Comparison of ENCODE assay signal across 18 mouse cellular contexts in the genomic region with DNA sequence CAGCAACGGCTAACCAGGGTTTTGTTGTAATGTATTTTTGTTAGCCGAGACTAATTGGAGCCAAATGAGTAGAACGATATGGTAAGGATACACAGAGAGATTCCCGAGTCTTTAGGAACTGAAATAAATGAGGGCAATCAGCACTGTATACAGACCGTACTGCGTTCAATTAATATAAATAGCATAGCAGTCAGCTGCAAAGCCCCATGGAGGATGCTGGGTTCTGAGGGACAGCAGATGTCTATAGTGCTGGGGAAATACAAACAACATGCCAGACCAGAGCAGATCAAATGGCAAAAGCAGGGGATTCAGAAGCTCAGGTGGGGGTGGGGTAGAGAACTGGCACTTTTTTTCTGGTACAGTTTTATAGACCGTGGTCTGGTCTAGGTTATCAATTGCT. TPM values are rescaled to one million over a fixed set of nuclear protein-coding genes. Genes with fewer than 3 reads are reported as not detected.
DNase-seq lines count a peak whose midpoint lies in the region; ATAC-seq lines count a peak whose summit lies in the region.
"Had no signal": no experiment of that assay in that cellular context is flagged by ENCODE, and none has a peak within 500 bp of the region (broad histone marks: within the 10 kb centered on the region; RNA-seq: fewer than 3 reads in every experiment).

No protein-coding gene starts in this region.

- H3K4me3 ChIP-seq in forebrain, embryonic 12.5 days (replicated peaks) = no peak overlapping the region
- no peak overlapping the region for H3K4me3 ChIP-seq in forebrain, embryonic 10.5 days
- H3K4me3 ChIP-seq in limb, embryonic 11.5 days (ENCODE audit: low read depth, low read length) = no peak overlapping the region
- no peak overlapping the region for H3K4me3 ChIP-seq in limb, embryonic 10.5 days
- H3K4me3 ChIP-seq in embryonic facial prominence, embryonic 13.5 days = no peak overlapping the region
- H3K4me3 ChIP-seq: liver, embryonic 12.5 days; midbrain, embryonic 15.5 days had no signal

- 56% methylated on average over 7 of the region's 7 CpGs for WGBS in forebrain, embryonic 12.5 days
- WGBS in forebrain, embryonic 10.5 days = 71% methylated on average over 7 of the region's 7 CpGs
- 9% methylated on average over 7 of the region's 7 CpGs for WGBS in limb, embryonic 11.5 days
- 21% methylated on average over 7 of the region's 7 CpGs for WGBS in limb, embryonic 10.5 days
- 20% methylated on average over 7 of the region's 7 CpGs for WGBS in embryonic facial prominence, embryonic 13.5 days

- no peak for DNase-seq in forebrain, embryonic 10.5 days (ENCODE audit: extremely low spot score, low spot score)
- no peak for DNase-seq in limb, embryonic 11.5 days (ENCODE audit: low spot score)
- no peak for DNase-seq in limb, embryonic 10.5 days (ENCODE audit: low spot score)
- peak; percentile 31 for DNase-seq in retina, postnatal 1 day
- no peak for DNase-seq in left cerebral cortex, postnatal 10 days (ENCODE audit: extremely low spot score in 1 of 2, low spot score in 2 of 2)
- DNase-seq: cerebellum, postnatal 25 days; gastrocnemius, postnatal 25 days; heart, postnatal 10 days; kidney, adult 11 months; right cerebral cortex, postnatal 4 days; thymus, postnatal 36 days had no signal

- no peaks in the 10 kb centered on the region; the same call in 1 of the 2 replicates for H3K4me1 ChIP-seq in forebrain, embryonic 12.5 days
- peaks cover 4% of the 10 kb centered on the region for H3K4me1 ChIP-seq in forebrain, embryonic 10.5 days
- peaks cover 8% of the 10 kb centered on the region for H3K4me1 ChIP-seq in limb, embryonic 11.5 days (ENCODE audit: control insufficient read depth, insufficient read depth, low read length)
- peaks cover 35% of the 10 kb centered on the region for H3K4me1 ChIP-seq in limb, embryonic 10.5 days
- H3K4me1 ChIP-seq in embryonic facial prominence, embryonic 13.5 days = 0 out of 2 replicates have a peak, but pooled peaks cover 3% of the 10 kb centered on the region
- H3K4me1 ChIP-seq: liver, embryonic 12.5 days; midbrain, embryonic 15.5 days had no signal

- H3K36me3 ChIP-seq in forebrain, embryonic 12.5 days (replicated peaks) = no peaks in the 10 kb centered on the region
- H3K36me3 ChIP-seq in forebrain, embryonic 10.5 days (replicated peaks) = no peaks in the 10 kb centered on the region
- H3K36me3 ChIP-seq in limb, embryonic 11.5 days (ENCODE audit: control insufficient read depth, insufficient read depth, low read length) = no peaks in the 10 kb centered on the region
- H3K36me3 ChIP-seq in limb, embryonic 10.5 days = no peaks in the 10 kb centered on the region
- no peaks in the 10 kb centered on the region for H3K36me3 ChIP-seq in embryonic facial prominence, embryonic 13.5 days
- H3K36me3 ChIP-seq: liver, embryonic 12.5 days; midbrain, embryonic 15.5 days had no signal

- ATAC-seq in forebrain, embryonic 12.5 days (ENCODE audit: low FRiP score) = peak; percentile 45; the same call in 1 of the 2 replicates
- ATAC-seq in limb, embryonic 11.5 days (ENCODE audit: insufficient number of reproducible peaks, low FRiP score, low TSS enrichment, low read depth) = peak; percentile 68; the same call in 1 of the 2 replicates
- 0 out of 2 replicates have a peak, but pooled peaks have one; percentile 43 for ATAC-seq in embryonic facial prominence, embryonic 13.5 days (ENCODE audit: insufficient number of reproducible peaks, insufficient read depth, low FRiP score, low TSS enrichment, low read depth)
- ATAC-seq: liver, embryonic 12.5 days; lung, postnatal 0 days; midbrain, embryonic 15.5 days had no signal

- H3K9me3 ChIP-seq in forebrain, embryonic 12.5 days = no peaks in the 10 kb centered on the region
- no peaks in the 10 kb centered on the region for H3K9me3 ChIP-seq in forebrain, embryonic 10.5 days
- H3K9me3 ChIP-seq in limb, embryonic 11.5 days (ENCODE audit: control insufficient read depth, low read length) = no peaks in the 10 kb centered on the region
- H3K9me3 ChIP-seq in limb, embryonic 10.5 days (replicated peaks) = no peaks in the 10 kb centered on the region
- no peaks in the 10 kb centered on the region for H3K9me3 ChIP-seq in embryonic facial prominence, embryonic 13.5 days
- H3K9me3 ChIP-seq: liver, embryonic 12.5 days; midbrain, embryonic 15.5 days had no signal

- no peak overlapping the region for H3K4me2 ChIP-seq in forebrain, embryonic 12.5 days
- no peak overlapping the region for H3K4me2 ChIP-seq in limb, embryonic 11.5 days (ENCODE audit: low read depth, severe bottlenecking)
- no peak overlapping the region for H3K4me2 ChIP-seq in embryonic facial prominence, embryonic 13.5 days
- H3K4me2 ChIP-seq: hindbrain, embryonic 14.5 days; liver, embryonic 12.5 days; midbrain, embryonic 15.5 days had no signal

- no peak overlapping the region for H3K27ac ChIP-seq in forebrain, embryonic 12.5 days
- H3K27ac ChIP-seq in forebrain, embryonic 10.5 days = no peak overlapping the region
- no peak overlapping the region for H3K27ac ChIP-seq in limb, embryonic 11.5 days (replicated peaks; ENCODE audit: low read depth, low read length)
- H3K27ac ChIP-seq in limb, embryonic 10.5 days = no peak overlapping the region
- no peak overlapping the region for H3K27ac ChIP-seq in embryonic facial prominence, embryonic 13.5 days
- H3K27ac ChIP-seq: hindbrain, embryonic 14.5 days; liver, embryonic 12.5 days; midbrain, embryonic 15.5 days had no signal

- H3K9ac ChIP-seq in forebrain, embryonic 12.5 days = no peak overlapping the region
- no peak overlapping the region for H3K9ac ChIP-seq in limb, embryonic 11.5 days (ENCODE audit: low read length)
- H3K9ac ChIP-seq in embryonic facial prominence, embryonic 13.5 days = no peak overlapping the region
- H3K9ac ChIP-seq: hindbrain, embryonic 14.5 days; liver, embryonic 12.5 days; midbrain, embryonic 15.5 days had no signal

- intact Hi-C loops in left cerebral cortex, postnatal 10 days (cut with DNase I) = no loop called here

- no peaks in the 10 kb centered on the region for H3K27me3 ChIP-seq in forebrain, embryonic 12.5 days
- H3K27me3 ChIP-seq in forebrain, embryonic 10.5 days (ENCODE audit: poor library complexity, severe bottlenecking) = no peaks in the 10 kb centered on the region
- H3K27me3 ChIP-seq in limb, embryonic 11.5 days (ENCODE audit: control insufficient read depth, insufficient read depth, low read length) = no peaks in the 10 kb centered on the region
- peaks cover 18% of the 10 kb centered on the region; the same call in 1 of the 2 replicates for H3K27me3 ChIP-seq in limb, embryonic 10.5 days (ENCODE audit: low read depth, poor library complexity, severe bottlenecking)
- H3K27me3 ChIP-seq in embryonic facial prominence, embryonic 13.5 days = peaks cover 16% of the 10 kb centered on the region
- H3K27me3 ChIP-seq: CH12.LX; liver, embryonic 12.5 days; midbrain, embryonic 15.5 days had no signal

RNA-seq across cellular contexts. Expression of a gene that starts 51.9 kb away (rescaled TPM):
- 28.4 and 29.7 TPM in 2 replicates for polyA plus RNA-seq in forebrain, embryonic 12.5 days (2016; fragmentation: Nextera tagmentation; extraction: Ambion mirVana)
- 30.3 and 36.3 TPM in 2 replicates for polyA plus RNA-seq in forebrain, embryonic 10.5 days (2016; fragmentation: Nextera tagmentation; extraction: Ambion mirVana)
- polyA plus RNA-seq in limb, embryonic 11.5 days (2014; fragmentation: Nextera tagmentation; extraction: Ambion mirVana) = 29.1 and 32.3 TPM in 2 replicates
- polyA plus RNA-seq in limb, embryonic 10.5 days (2016; fragmentation: Nextera tagmentation; extraction: Ambion mirVana) = 29.6 and 30.1 TPM in 2 replicates
- polyA plus RNA-seq in embryonic facial prominence, embryonic 13.5 days (2015; fragmentation: Nextera tagmentation; extraction: Ambion mirVana) = 26.0 and 27.2 TPM in 2 replicates
- 10 to 100 TPM; 18.6 to 20.3 TPM for total RNA-seq in left cerebral cortex, postnatal 10 days (2021)
